Mouse (Mus musculus) layer of hippocampus, postnatal 25 days (tissue): Measurements from ENCODE around the gene Gnb4. TPM values are rescaled to one million over a fixed set of nuclear protein-coding genes. Genes with fewer than 3 reads are reported as not detected.

Source experiments
- DNase-seq, 2 experiments: peaks; one replicate each; pipeline ENCODE4 v3.0.0; 2022; ENCODE audit warnings: mixed read lengths in 2 of 2, low spot score in 1 of 2; ENCODE audit errors: extremely low spot score in 1 of 2
- total RNA-seq, 2 experiments: library from RNA; stranded (reverse); gene quantifications; 2 replicates each; pipeline ENCODE4 v1.2.3; 2021

The Gnb4 gene
- 10 to 100 TPM; 28.2 to 29.1 TPM for total RNA-seq

DNA sequence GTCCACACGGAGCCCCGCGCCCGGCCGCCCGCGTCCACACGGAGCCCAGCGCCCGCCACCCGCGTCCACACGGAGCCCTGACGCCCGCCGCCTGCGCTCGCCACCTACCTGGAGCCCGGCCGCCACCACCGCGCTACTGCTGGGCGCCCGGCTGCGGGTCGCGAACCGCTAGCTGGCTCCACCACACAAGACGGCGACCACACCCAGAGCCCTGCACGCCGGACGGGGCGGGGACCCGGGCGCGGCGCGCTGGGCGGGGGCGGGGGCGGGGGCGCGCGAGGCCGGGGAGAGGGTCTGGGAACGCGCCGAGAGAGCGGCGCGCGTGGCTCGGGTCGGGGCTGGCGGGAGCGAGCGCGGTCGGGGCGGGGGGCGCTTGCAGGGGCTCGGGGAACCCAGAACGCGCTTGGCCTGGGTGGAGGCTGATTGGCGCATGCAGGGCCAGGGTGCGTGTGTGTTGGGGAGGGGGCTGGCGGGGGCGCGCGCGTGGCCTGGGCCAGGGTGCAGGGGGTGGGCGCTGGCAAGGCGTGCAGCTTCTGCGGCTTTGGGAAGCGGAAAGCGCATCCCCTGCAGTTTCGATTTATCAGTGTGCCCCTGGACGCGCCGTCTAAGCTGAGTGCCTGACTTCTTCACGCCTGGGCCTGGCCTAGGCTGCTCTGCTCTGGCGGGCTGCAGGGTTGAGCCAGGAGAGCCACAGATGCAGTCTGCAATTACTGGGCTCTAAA is at the start of gene Gnb4:
Gene Gnb4 (minus strand): TSS at position 255 of the 722 bp plus-strand sequence.
- DNase-seq: peak in 1 of 2 experiments; percentile 30

- no peak for DNase-seq
Measured at GRCm38 (mm10) chr3:32661556-32661930, 45.2 kb upstream of the Gnb4 start.

DNA sequence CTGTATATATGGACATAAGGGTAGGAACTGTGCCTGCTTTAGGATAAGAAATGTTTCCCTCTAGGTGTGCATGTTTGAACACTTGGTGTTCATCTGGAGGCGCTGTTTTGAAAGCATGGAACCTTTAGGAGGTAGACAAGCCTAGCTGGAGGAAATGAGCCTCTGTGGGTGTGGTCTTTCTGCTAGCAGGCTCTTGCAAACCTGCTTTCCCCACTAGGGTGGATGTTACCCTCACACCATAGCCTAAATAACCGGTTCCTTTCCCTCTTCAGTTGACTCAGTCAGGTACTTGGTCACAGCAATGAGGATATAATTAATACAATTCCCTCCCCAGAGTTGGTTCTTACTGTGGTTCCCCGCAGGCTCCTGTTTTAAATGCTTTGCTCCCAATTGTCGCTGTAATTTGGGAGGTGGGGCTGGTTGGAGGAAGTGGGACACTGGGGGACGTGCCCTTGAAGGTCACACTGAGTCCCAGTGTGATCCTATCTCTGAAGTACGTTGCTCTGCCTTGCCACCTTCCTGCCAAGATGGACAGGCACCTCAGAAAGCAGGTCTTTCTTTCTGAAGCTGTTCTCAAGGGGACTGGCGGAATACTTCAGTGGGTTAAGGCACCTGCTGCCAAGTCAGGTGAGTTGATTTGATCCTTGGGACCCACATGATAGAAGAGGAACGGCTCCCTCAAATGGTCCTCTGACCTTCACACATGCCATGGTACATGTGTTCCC is 44.6 kb upstream of the Gnb4 start:
- DNase-seq: no peak

DNA sequence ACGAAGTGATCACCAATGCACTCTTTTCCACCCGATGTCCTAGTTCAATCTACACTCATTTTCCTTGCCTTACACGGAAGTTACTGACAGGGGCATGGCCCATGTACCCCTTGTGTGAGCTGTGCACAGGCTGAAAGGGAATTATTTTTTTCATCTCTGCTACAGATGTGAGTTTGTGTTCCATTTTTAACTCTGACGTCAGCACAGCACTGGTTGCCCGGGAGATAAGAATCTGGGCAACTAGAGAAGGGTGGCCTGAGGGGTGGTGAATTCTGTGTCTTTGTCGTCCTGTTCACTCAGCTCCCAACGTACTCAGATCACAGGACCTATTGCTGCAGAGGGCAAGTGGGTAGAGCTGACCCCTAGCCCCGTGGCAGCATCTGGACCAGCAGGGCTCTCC is 43.9 kb upstream of the Gnb4 start:
- no peak for DNase-seq

GRCm38 (mm10) chr3:32659506-32659905 is 43.1 kb upstream of the Gnb4 start:
- DNase-seq: no peak

- DNase-seq: no peak
Measured at GRCm38 (mm10) chr3:32658821-32659220, 42.4 kb upstream of the Gnb4 start.

DNA sequence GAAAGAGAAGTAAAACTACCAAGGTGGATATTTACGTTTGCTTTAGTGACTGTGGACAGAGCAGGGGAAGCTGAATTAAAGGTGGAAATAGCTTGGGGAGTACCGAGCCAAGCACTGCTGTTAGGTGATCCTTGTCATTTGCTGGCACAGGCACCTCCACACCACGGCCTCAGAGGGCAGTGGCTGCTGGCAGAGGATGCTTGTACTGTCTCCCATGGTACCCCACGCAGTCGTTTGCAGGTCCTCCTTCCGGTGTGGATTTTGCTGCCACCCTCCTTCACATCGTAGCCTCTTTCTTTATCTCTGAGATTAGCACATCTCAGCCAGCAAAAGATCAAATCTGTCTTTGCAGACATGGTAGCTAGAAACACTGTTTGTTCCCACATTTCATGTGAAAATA is 42.0 kb upstream of the Gnb4 start:
- DNase-seq: no peak

DNA sequence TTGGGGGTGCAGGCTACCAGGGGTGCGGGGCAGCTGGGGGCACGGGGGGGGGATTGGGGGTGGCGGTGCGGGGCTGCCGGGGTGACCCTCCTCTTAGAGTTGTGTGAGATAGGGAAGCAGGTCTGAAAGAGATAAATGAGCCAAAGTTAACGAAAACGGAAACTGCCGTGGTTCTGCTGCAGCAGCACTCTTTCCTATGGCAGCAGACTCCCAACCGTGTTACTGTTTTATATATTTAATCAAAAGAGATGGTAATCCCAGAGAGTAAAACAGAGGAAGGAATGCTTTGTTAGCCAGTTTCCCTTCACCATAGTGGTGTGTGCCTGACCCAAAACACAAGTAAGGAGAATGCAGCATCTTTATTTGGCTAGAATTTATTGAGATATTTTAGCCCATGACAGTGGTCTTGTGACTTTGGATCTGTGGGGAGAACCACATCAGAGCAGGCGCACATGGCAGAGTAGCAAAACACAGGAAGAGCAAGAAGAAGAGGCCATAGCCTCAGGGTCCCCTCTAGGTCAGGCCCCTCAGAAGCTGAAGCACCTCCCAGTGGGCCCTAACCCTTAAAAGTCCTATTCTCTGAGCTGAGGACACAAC is 40.1 kb upstream of the Gnb4 start:
- DNase-seq: no peak

- DNase-seq: no peak
Measured at GRCm38 (mm10) chr3:32655994-32656393, 39.6 kb upstream of the Gnb4 start.

- DNase-seq: no peak
Measured at GRCm38 (mm10) chr3:32652739-32653138, 36.4 kb upstream of the Gnb4 start.

GRCm38 (mm10) chr3:32649284-32649683 is 32.9 kb upstream of the Gnb4 start:
- no peak for DNase-seq

GRCm38 (mm10) chr3:32646918-32647317 is 30.5 kb upstream of the Gnb4 start:
- DNase-seq: no peak

DNA sequence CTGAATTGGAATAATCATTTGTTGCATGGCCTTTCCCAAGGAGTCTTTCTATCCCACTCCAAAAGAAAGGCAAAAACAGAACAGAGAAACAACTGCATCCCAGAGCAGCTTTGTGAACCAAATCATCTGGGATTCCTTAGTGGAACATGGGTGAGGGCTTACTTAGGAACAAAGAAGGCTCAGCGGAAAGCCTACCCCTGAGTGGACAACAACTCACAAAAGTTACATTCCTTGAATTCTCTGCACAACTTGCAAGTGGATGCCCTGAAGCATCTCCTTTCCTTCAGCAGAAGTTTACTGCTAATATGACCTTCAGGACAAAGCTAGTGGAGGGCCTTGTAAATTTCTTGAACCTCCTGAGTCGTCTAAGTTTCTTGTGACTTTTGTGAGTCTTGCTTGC is 28.4 kb upstream of the Gnb4 start:
- DNase-seq: no peak

DNA sequence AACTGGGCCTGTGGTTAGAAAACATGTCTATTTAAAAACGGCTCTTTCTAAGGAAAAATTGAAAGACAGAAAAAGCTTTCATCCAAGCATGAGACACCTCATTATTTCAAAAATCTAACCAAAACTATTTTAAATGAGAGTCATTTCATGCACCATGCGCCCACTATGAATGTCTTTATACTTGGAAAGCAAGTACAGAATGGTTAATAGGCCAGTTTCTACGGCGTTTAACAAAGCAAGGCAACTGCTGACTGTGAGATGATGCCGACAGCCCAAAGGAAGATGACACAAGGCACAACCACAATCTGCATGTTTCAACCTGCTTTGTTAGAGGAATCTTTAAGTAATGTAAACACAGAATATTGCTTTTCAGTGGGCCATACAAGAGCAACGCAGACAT is 25.7 kb upstream of the Gnb4 start:
- DNase-seq: no peak

- no peak for DNase-seq
Measured at GRCm38 (mm10) chr3:32638240-32638639, 21.9 kb upstream of the Gnb4 start.

DNA sequence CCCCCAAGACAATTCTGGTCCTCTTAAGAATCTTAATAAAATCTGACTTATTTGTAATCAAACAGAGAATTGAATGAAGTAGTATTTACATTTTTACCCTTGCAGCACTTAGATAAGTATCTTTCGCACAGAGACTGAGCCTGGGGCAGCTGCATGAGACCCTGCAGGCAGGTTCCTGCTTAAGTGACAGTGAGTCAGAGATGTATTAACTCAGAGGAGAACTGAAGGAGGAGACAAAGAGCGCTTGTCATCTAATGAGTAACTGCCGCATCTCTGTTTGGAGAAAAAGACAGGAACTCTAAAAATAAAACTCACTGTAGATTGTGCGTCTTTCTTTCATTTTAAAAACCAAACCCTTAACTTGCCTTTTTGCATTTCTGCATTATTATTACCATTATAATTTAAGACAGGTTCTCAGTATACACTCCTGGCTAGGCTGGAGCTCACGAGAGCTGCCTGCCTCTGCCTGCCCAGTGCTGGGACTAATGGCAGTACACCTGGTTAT is 16.4 kb upstream of the Gnb4 start:
- no peak for DNase-seq

DNA sequence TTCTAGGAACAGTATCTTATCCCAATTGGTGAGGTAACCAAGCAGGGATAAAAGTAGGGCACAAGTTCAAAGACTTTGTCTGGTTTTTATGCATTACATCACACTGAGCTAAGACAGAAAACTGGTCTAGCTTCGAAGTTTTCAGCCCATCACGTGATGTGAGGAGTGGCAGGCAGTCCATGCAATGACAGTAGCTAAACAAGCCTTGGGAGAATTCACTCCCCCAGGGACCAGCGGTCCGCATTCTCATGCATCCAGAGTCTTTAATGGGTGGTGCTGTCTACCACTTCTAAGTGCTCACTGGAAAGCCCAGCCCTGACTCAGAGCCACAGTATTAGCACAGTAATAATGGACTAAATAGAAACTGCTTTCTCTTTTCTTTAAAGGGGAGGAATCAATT is 13.8 kb upstream of the Gnb4 start:
- no peak for DNase-seq

DNA sequence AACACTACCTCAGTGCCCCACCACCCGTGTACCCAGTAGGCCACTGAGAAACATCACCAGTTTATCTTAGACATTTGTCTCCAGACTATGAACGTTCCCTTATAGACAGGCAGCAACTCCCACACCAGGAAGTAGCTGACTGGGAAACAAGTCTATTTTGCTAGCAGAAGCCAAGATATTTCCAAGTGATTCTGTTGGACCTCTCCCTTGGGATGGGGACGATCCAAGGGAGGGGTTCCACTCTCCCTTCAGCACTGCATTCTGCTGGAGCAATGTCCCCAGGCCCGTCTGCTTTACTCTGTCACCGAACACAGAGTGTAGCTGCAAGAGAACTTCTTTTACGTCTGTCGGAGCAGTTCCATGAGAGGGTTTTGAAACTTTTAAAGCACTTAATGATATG is 11.8 kb upstream of the Gnb4 start:
- no peak for DNase-seq

DNA sequence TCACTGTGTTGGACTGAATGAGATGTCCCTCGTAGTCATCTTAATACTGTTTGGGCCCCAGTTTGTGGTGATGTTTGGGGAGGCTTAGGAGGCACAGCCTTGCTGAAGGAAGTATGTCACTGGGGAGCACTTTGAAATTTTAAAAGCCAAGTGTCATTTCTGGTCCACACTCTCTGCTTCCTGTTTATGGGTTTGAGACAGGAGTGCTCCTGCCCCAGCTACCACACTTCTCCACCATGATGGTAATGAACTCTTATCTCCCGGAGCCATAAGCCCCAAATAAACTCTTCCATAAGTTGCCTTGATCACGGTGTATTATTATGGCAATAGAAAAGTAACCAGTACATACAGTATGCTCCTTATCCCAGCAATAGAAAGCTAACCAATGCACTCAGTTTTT is 5.7 kb upstream of the Gnb4 start:
- DNase-seq: no peak

DNA sequence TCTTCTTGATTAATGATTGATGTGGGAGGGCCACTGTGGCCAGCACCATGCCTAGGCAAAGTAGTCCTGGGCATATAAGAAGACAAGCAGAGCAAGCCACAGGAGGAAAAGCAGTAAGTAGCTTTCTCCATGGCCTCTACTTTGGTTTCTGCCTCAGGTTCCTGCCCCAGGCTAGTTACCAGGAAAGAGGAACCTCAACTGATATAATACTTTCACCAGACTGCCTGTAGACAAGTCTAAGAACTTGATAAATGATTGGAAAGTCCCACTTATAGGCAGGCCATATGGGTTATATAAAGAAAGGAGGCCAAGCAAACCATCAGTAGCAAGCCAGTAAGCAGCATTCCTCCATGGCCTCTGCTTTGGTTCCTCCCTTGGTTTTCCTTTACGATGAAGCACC is 5.3 kb upstream of the Gnb4 start:
- no peak for DNase-seq

DNA sequence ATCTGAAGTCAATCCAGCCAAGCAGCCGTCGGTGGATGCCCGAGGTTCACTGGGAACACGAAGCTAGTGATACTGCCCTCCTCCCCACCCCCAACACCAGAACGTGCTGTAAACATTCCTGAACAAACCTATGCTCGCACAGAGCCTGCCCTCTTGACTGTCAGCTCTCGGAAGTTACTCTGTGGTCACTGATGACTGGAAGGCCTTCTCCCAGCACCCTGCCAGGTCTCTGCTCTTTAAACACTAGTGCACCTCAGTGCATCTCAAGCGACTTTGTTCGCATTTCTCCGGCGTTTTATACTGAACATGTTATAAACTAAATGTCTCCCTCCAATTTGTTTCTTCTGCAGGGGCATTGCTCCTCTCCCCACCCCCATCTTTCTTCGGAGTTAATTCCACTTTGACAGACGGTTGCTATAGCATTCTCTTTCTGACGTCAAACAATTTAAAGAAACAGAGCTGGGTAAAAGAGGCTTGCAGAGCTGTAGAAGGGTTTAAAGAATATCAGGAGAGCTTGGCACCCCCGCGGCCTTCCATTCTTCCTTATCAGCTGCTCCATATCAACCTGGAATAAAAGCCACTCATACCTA is 763 bp upstream of the Gnb4 start:
- DNase-seq: no peak
